Mouse (Mus musculus): ENCODE results near the gene Sept3.

DNA sequence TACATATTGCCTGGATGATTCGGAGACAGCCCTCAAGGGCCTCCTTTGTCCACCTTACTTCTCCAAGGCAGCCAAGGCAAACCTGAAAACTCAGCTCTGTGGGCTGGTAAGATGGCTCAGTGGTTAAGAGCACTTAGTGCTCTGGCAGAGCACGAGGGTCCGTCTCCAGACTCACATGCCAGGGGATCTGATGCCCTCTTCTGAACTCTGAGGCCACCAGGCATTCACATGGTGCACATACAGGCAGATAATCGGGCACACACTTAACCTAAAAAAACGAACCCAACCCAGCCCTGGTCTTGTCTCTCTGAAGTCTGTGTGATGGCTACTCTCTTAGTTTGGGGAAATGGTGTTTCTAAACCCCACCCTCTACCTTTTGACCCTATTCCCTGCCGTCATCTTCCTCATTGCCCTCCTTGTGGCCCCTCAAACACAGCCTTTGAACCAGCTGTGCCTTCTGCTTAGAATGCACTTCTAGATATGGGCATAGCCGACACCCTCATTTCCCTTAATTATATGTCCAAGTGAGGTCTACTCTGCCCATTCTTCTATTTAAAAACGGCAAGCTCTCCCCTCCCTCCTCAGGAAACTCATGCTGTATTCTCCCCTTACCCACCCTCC is 65.1 kb downstream of the Sept3 start:
- TF ChIP-seq ZC3H11A (IDR thresholded peaks at IDR 0.05; ENCODE audit: borderline replicate concordance, low read depth, low read length), result no peak
- TF ChIP-seq CHD2 (IDR thresholded peaks at IDR 0.05; ENCODE audit: low read depth, low read length), result no peak
- TF ChIP-seq ZNF384 (IDR thresholded peaks at IDR 0.05; ENCODE audit: low read depth, low read length), result no peak
- no peak for TF ChIP-seq HCFC1 (IDR thresholded peaks at IDR 0.05; ENCODE audit: borderline replicate concordance, insufficient read depth, low read length)
